Mouse (Mus musculus) G1E (cell line): ENCODE data around the gene Cox15. TPM values are rescaled to one million over a fixed set of nuclear protein-coding genes. Genes with fewer than 3 reads are reported as not detected.

Experiments used
- ATAC-seq: 2 replicates; pipeline ENCODE4 v1.8.0; 2016; ENCODE audit warnings: mild to moderate bottlenecking; ENCODE audit not compliant: insufficient number of reproducible peaks, poor library complexity, low FRiP score, severe bottlenecking; ENCODE audit errors: extremely low read depth
- DNase-seq: peaks from one replicate; pipeline ENCODE4 v3.0.0; 2012; ENCODE audit warnings: low spot score
- H3K27me3 ChIP-seq: 2 replicates; pipeline ENCODE4 v1.6.1; 2012; ENCODE audit warnings: mild to moderate bottlenecking, low read length, inconsistent platforms; ENCODE audit not compliant: insufficient read depth
- H3K36me3 ChIP-seq: replicated peaks from 2 replicates; pipeline ENCODE3; 2012; ENCODE audit warnings: mild to moderate bottlenecking, inconsistent platforms
- H3K4me1 ChIP-seq: 2 replicates; pipeline ENCODE4 v1.6.1; 2012; ENCODE audit warnings: low read depth, low read length, inconsistent platforms, mixed read lengths; ENCODE audit not compliant: insufficient read depth
- H3K4me3 ChIP-seq: 2 replicates; pipeline ENCODE4 v1.5.1; 2012; ENCODE audit warnings: low read depth, mild to moderate bottlenecking, inconsistent platforms, low read length, moderate library complexity, mixed read lengths
- H3K9me3 ChIP-seq: replicated peaks from 2 replicates; pipeline ENCODE4 v1.6.1; 2012; ENCODE audit warnings: inconsistent platforms
- CTCF ChIP-seq: IDR thresholded peaks from 2 replicates; pipeline ENCODE4 v1.5.1; 2012; ENCODE audit warnings: low read depth, low read length, inconsistent platforms, mixed read lengths
- GATA1 ChIP-seq: IDR thresholded peaks from 2 replicates; pipeline ENCODE4 v1.6.1; 2012; ENCODE audit warnings: borderline replicate concordance, low read length, inconsistent platforms, mixed read lengths
- GATA2 ChIP-seq: IDR thresholded peaks from 2 replicates; pipeline ENCODE4 v1.6.1; 2012; ENCODE audit warnings: low read depth, low read length, inconsistent platforms, borderline replicate concordance
- POLR2AphosphoS5 ChIP-seq: IDR thresholded peaks from 2 replicates; pipeline ENCODE4 v1.6.1; 2012; ENCODE audit warnings: low read depth, low read length, inconsistent platforms; ENCODE audit not compliant: insufficient replicate concordance
- TAL1 ChIP-seq: conservative IDR thresholded peaks from 2 replicates; pipeline ENCODE4 v1.6.1; 2012; ENCODE audit warnings: low read depth, low read length, inconsistent platforms, mixed read lengths
- polyA plus RNA-seq: library from polyadenylated mRNA; stranded (reverse); fragments of >175 nt; gene quantifications from 2 replicates; pipeline ENCODE4 v1.2.3, GENCODE M21; 2012
- total RNA-seq, 2 experiments: library from RNA; stranded (forward) in 1 of 2; stranded (reverse) in 1 of 2; fragments of 200-1000 nt in 1 of 2; fragments of >200 nt in 1 of 2; fragmentation: Nextera tagmentation in 1 of 2; gene quantifications; 2 replicates each; pipeline ENCODE4 v1.2.3; 2014 to 2017

Gene Cox15
- total and polyA plus RNA-seq, 3 experiments, result 5.9 to 21.7 (median 18.8) TPM

GRCm38 (mm10) chr19:43709317-43709716 is 43.5 kb downstream of the Cox15 start:
- peaks cover 23% of the 10 kb centered on the region for H3K4me1 ChIP-seq
- ATAC-seq, result no peak

DNA sequence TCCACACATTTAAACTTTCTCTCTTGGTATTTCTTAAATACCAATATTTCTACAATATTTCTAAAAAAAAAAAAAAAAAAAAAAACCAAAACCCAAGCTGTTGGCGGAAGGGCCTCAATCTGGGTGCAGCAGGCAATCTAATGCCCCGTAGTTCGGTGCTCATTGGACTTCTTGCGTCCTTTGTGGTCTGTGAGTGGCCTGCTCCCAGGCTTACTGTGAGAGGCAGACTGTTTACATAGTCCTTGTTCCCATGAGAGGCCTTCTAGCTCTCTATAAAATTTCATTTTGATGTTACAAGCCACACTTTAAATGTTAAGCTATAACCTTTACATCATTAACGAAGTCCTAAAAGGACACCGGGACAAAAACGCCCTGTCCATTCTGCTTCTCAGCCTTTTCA is 44.6 kb downstream of the Cox15 start:
- DNase-seq (no peak), ATAC-seq (no peak)
- peaks cover 68% of the 10 kb centered on the region for H3K36me3 ChIP-seq
- H3K9me3 ChIP-seq, result 0 out of 2 replicates have a peak, but pooled peaks cover 2% of the 10 kb centered on the region
- TF ChIP-seq CTCF (no peak), TAL1 (no peak), GATA2 (no peak), GATA1 (no peak), POLR2AphosphoS5 (no peak)
- peaks cover 23% of the 10 kb centered on the region for H3K4me1 ChIP-seq
- no peaks in the 10 kb centered on the region for H3K27me3 ChIP-seq
- no peak overlapping the region for H3K4me3 ChIP-seq

More at GRCm38 (mm10) chr19:43709317-43709716, 43.5 kb downstream of the Cox15 start:
- Histone ChIP-seq H3K36me3 (peaks cover 65% of the 10 kb centered on the region), H3K4me3 (no peak overlapping the region), H3K9me3 (0 out of 2 replicates have a peak, but pooled peaks cover 2% of the 10 kb centered on the region), H3K27me3 (no peaks in the 10 kb centered on the region)
- no peak for DNase-seq
- TF ChIP-seq GATA1, result no peak
- no peak for TF ChIP-seq CTCF
- TF ChIP-seq POLR2AphosphoS5, result no peak
- TF ChIP-seq GATA2, result no peak
- no peak for TF ChIP-seq TAL1

- Histone ChIP-seq H3K9me3 (0 out of 2 replicates have a peak, but pooled peaks cover 2% of the 10 kb centered on the region), H3K36me3 (peaks cover 74% of the 10 kb centered on the region)
- no peak for TF ChIP-seq GATA1
- no peak for TF ChIP-seq GATA2
- no peak for TF ChIP-seq TAL1
- no peak for TF ChIP-seq CTCF
- TF ChIP-seq POLR2AphosphoS5, result no peak
Measured at GRCm38 (mm10) chr19:43704787-43705497, 47.9 kb downstream of the Cox15 start.

DNA sequence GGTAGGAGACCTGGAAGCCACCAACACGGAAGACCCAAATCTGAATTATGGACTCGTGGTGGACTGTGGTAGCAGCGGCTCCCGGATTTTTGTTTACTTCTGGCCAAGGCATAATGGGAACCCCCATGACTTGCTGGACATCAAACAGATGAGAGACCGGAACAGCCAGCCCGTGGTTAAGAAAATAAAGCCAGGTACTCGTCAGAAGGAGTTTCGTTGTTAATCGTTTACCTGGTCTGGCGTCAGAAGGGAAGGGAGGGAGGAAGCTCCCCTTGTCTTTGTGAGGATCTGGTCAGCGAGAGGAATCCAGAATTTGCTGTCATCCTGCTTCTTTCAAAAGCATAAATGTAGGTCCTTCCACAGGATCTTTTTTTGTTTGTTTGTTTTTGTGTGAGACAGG is 48.6 kb downstream of the Cox15 start:
- Histone ChIP-seq H3K4me1 (0 out of 2 replicates have a peak, but pooled peaks cover under 1% of the 10 kb centered on the region), H3K27me3 (no peaks in the 10 kb centered on the region), H3K9me3 (0 out of 2 replicates have a peak, but pooled peaks cover 2% of the 10 kb centered on the region), H3K4me3 (no peak overlapping the region), H3K36me3 (peaks cover 76% of the 10 kb centered on the region)
- DNase-seq, result no peak
- TF ChIP-seq POLR2AphosphoS5 (no peak), CTCF (no peak), TAL1 (no peak), GATA1 (no peak), GATA2 (no peak)
- no peak for ATAC-seq

More at GRCm38 (mm10) chr19:43704787-43705497, 47.9 kb downstream of the Cox15 start:
- DNase-seq (no peak), ATAC-seq (no peak)
- Histone ChIP-seq H3K4me1 (peaks cover 5% of the 10 kb centered on the region; the same call in 1 of the 2 replicates), H3K27me3 (no peaks in the 10 kb centered on the region), H3K4me3 (no peak overlapping the region)

GRCm38 (mm10) chr19:43699763-43700155 is 53.0 kb downstream of the Cox15 start:
- Histone ChIP-seq H3K4me3 (no peak overlapping the region), H3K36me3 (peaks cover 61% of the 10 kb centered on the region), H3K27me3 (no peaks in the 10 kb centered on the region), H3K9me3 (no peaks in the 10 kb centered on the region), H3K4me1 (peaks cover 16% of the 10 kb centered on the region)
- no peak for TF ChIP-seq CTCF
- no peak for TF ChIP-seq GATA1
- no peak for TF ChIP-seq POLR2AphosphoS5
- TF ChIP-seq TAL1, result no peak
- no peak for TF ChIP-seq GATA2
- DNase-seq, result no peak
- no peak for ATAC-seq

- H3K4me3 ChIP-seq, result no peak overlapping the region
- no peaks in the 10 kb centered on the region for H3K27me3 ChIP-seq
- DNase-seq, result no peak
- no peak for TF ChIP-seq POLR2AphosphoS5
- ATAC-seq, result no peak
- H3K36me3 ChIP-seq, result peaks cover 58% of the 10 kb centered on the region
- H3K4me1 ChIP-seq, result peaks cover 20% of the 10 kb centered on the region
- H3K9me3 ChIP-seq, result no peaks in the 10 kb centered on the region
Measured at GRCm38 (mm10) chr19:43699021-43699762, 53.6 kb downstream of the Cox15 start.
